Mouse (Mus musculus): ENCODE data around the gene Zfp978. TPM values are rescaled to one million over a fixed set of nuclear protein-coding genes. Genes with fewer than 3 reads are reported as not detected.

The Zfp978 gene
- not detected for polyA plus RNA-seq (2014; fragmentation: Illumina TruSeq; extraction: RNeasy Lipid Tissue Mini Kit (QIAGEN cat#74804); ENCODE audit: low read depth, low replicate concordance)

GRCm38 (mm10) chr4:147361003-147361402, at the start of gene Zfp978:
Gene Zfp978, plus strand, starts transcription at chr4:147361303.

Other genes starting within 250 kb of the Zfp978 start
- 13.3 TPM for gene Zfp991, start 229.3 kb upstream of the Zfp978 start, polyA plus RNA-seq (2014; fragmentation: Illumina TruSeq; extraction: RNeasy Lipid Tissue Mini Kit (QIAGEN cat#74804); ENCODE audit: low read depth, low replicate concordance)
- 0.12 TPM for gene Zfp988, start 55.6 kb upstream of the Zfp978 start, polyA plus RNA-seq (2014; fragmentation: Illumina TruSeq; extraction: RNeasy Lipid Tissue Mini Kit (QIAGEN cat#74804); ENCODE audit: low read depth, low replicate concordance)
- gene Zfp982, start 131.1 kb downstream of the Zfp978 start, polyA plus RNA-seq (2014; fragmentation: Illumina TruSeq; extraction: RNeasy Lipid Tissue Mini Kit (QIAGEN cat#74804); ENCODE audit: low read depth, low replicate concordance): 6.5 TPM
- 0.17 TPM for gene Gm16503, start 178.9 kb downstream of the Zfp978 start, polyA plus RNA-seq (2014; fragmentation: Illumina TruSeq; extraction: RNeasy Lipid Tissue Mini Kit (QIAGEN cat#74804); ENCODE audit: low read depth, low replicate concordance)
- 0.87 TPM for gene Zfp985, start 192.0 kb downstream of the Zfp978 start, polyA plus RNA-seq (2014; fragmentation: Illumina TruSeq; extraction: RNeasy Lipid Tissue Mini Kit (QIAGEN cat#74804); ENCODE audit: low read depth, low replicate concordance)

All from adipose tissue, adult 10 weeks (tissue).